Mouse (Mus musculus) right cerebral cortex, postnatal 10 days (tissue): ENCODE data around the gene Usp6nl.

ENCODE experiments used
- DNase-seq, 2 experiments: peaks; one replicate each; pipeline ENCODE4 v3.0.0; 2021; ENCODE audit warnings: low spot score in 2 of 2

Usp6nl gene

DNA sequence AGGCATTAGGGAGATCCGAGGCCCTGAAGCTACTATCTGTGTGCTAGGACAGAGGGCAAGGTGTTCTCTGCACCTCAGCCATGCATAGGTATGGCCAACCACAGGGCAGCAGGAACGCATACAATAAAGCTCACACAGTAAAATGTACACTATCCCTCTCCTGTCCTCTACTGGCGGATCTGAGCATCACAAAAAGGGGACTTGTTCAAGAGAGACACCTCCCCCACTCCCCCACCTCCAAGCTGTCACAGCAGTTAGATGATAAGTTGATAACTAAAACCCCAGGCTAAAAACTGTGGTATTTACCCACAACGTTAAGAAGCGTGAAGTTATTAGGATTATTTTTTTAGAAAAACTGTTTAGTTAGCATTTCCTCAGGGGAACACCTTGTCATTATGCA, 151.4 kb downstream of the Usp6nl start:
- DNase-seq = no peak

DNA sequence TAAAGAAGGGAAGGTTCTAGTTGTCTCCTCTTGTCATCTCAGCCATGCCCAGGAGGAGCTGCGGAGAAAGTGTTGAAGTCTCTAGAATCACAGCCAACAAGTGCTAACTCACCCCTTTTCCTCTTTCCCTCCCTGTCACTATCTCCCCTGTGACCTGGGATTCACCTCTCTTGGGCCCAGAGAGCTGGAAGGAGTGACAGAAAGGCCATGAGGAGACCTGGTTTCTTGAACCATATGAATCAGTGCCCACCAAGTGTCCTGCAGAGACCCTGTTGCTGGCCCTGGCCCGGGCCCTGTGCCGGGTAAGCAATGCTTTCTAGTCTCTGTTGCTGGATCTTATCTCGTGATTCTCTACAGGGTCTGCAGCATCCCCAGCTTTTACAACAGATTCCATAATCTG, 155.4 kb downstream of the Usp6nl start:
- DNase-seq = no peak

DNA sequence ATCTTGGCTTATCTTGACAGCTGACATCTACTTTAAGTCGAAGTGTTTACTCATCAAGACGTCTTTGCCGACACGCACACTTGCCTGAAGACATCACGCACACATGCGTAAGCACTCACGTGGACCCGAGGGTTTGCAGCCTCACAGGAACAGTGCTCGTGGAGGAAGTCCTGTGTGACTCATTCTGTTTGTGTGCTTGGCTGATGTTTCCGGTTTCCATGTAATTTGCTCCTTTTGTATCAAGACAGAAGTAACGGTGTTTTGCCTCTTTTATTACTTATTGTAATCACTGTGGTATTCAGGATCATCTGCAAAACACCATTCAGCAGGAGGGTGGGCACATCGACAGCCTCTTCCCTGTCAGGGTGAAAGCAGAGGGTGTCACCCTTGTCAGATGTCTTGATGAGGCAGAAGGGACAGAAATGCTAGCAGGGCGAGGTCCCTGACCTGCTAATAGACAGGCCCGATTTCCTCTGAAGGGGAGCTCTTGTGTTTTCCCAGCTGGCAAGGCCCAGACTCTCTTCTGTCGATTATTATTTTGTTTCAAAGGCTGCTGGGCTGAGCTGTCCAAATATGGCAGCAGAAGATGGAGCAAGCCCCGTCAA, 156.0 kb downstream of the Usp6nl start:
- no peak for DNase-seq

DNA sequence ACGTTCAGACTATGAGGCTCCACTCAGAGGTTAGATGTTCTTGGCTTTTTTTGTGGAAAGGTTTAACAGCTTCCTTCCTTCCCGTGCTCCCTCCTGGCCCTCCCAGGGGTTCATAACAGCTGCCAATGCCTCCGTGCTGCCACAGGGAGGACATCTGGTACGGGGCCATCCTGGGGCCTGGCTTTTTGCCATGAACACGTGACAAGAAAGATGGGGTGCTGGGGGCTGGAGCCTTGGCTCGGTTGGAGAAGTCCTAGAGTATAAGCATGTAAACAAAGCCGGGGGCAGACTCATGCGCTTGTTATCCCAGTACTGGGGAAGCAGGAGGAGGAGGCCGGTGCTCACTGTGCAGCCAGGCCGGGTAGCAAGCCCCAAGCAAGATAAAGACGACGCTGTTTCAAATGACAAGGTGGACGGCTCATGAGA, 156.5 kb downstream of the Usp6nl start:
- peak; percentile 54 to 58 for DNase-seq

DNA sequence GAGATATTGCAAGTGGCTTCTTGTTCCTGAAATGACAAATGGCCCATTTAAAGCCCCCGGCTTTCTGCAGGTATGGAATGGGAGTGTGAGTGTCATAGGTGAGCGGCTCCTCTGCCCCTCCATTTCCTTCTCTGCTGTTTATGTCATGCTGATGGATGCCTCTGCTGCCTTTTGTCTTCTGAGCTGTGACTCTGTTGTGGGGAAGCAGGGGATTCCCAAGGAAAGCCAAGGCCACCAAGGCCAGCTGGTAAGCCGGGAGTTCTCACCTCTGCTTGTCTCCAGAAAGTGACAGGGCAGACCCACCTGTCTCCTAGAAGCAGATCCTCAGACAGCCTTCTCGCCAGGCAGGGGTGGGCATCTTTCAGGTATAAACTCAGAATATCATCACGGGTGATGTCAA, 157.2 kb downstream of the Usp6nl start:
- DNase-seq = no peak

DNA sequence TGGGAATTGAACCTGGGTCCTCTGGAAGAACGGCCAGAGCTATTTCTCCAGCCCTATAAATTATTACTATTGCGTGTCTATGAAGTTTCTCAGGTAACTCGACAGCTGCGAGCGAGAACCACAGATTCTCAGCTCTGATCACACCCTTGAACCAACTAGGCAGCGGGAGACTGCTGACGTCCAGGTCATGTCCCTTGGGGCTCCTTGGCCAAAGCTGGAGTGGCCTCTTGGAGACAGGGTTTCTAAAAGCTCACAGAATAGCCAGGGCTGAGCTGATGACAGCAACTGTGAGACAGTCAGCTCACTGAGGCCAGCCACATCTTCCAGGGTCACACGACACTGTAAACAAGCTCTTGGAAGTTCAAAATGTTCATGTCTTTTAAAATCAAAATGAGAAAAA, 159.5 kb downstream of the Usp6nl start:
- no peak for DNase-seq

DNA sequence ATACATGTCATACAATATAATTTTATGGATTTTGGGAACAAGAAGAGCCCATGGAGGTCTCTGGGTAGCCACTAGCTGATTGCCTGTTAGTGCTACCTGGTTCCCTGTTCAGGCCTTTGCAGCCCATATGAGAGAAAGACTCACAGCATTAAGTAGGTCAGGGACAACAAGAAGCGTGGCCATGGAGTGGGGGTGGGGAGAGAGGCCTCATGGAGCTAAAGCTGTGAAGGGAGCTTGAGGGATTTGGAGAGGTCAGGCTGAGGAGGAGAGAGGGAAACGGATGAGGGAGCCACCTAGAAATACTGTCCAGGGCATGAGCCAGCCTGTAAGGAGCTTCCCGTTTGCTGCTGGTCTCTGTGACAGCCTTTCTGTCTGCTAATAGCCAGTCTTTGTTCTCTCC, 159.9 kb downstream of the Usp6nl start:
- no peak for DNase-seq

DNA sequence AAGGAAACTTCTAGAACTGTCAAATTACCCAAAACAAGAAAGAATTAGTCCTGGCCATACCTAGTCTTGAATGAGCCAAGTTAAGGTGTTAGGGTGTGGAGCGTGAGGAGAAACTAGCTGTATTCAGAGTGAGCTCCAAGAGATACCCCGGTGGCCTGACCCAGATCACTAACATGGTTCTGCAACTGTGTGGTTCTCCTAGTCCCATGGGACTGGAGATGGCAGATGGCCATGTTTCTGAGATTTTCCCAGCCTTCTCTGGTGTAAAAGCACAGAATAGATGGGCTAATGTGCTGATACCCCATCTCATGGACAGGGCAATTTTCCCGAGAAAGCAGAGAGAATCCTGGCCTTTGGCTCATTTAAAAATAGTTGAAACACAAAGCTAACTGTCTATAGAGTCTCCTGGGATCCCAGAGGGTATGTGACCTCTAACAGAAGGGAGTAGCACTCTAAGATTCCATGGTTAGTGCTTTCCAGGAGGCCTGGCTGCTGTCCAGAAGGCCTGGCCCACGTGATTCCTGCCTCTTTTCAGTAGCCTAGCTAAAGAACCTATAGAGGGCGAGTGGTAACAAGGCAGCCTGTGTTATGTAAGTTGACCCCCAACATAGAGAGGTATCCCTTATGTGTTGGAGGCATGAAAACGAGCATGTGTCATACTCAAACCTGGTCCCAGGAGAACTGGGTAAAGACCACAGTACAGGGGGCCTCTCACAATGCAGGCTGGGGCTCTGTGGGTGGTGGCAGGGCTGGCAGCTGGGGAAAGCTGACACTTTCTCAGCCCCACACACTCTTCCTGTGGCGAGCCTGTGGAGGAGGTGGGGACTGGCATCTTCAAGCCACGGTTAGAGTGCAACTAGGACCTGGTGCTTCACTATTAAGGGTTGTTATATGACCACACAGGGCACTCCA, 160.9 kb downstream of the Usp6nl start:
- no peak for DNase-seq

DNA sequence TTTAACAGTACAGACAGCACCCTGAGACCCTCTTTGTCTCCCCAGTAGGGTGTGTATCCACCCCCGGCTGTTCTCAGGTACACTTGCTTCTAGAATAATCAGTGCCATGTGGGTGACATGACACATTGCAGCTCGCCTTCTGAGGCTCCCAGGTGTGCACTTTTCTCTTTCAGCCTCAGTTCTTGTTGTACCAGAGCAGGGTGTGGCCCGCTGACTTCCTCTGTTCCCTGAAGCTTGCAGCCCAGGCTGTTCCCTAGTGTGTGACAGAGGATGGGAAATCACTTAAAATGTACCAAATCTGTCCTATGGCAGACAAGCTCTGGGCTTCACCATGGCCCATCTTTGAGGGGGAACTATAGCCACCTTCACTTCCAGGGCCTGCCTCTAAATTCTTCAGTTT, 161.7 kb downstream of the Usp6nl start:
- DNase-seq = no peak

DNA sequence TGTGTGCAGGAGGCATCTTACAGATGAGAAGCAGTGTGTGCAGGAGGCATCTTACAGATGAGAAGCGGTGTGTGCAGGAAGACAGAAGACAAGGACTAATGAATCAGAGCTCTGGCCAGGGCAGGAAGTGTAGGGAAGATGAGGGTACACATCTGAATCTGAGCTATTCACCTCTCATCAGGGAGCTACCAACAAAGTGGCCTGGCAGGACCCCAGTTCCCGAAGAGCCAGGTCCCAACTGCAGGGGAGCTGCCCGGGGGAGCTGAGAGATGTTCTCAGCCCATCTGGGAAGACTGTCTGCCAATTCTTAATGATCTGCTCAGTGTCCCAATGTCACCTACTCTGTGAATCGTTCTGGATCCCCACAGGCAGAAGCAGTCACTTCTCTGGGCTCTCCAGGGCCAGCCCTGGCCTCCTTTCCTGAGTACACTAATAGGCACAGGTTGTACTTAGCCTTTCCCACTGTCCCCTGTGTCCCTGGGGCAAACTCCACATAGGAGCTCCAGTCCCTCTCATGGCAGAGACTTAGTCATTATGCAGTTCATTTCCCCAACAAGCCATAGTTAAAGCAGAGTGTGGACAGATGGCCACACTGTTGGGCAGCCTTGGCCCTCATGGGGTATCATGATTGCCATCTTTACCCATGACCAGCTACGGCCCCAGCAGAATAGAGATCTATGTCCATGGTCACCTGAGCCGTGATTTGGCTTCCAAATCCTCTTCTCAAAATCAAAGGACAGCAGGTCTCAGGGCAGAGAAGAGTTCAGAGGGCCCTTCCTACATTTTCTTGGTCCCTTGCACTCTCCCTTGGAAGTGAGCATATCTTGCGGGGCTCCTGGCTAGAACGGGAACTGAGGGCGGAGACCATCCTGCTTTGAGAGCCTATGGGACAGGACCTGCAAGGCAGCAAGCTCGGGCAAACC, 165.4 kb downstream of the Usp6nl start:
- DNase-seq = no peak

DNA sequence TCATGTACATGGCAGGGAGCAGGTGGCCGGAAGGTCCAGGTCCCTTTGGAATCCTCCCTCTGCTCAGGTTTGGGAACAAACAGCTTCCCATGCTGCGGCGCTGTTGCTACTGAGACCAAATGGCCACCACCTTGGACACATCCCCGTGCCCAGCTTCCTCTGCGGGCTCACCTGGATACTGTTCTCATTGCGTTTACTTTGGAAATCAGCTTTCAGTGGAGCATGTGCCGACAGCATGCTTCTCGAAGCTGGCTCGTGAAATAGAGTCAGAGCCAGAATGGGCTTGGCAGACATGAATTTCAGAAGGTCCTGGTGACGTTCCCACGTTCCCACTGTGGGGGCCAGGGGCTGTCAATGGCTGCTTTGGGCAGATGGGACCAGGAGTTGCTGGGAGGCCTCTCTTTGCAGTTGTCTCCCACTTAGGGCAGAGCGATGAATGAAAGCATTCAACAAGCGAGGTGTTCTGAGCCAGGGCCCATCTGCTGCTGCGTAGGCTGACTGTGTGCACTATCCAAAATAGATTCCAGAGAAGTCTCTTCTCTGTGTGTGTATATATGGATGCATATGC, 166.1 kb downstream of the Usp6nl start:
- peak; percentile 44 to 60 for DNase-seq

DNA sequence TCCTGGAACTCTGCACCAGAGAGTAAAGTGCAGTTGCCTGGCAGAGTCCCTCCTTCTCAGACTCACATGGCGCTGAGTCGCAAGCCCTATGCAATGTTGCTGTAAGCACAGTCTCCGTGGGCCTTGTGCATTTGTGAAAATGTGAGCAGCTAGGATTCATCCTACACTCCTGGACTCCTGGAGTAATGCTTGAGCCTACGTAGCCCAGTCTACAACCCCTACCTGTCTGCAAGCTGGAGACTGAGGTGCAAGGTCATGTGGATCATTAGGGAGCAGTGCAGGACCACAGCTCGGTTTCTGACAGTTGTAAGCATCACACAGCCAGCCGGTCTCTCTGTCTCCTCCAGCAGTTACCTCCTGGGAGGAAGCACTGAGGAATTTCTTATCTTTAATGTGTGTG, 167.6 kb downstream of the Usp6nl start:
- no peak for DNase-seq

DNA sequence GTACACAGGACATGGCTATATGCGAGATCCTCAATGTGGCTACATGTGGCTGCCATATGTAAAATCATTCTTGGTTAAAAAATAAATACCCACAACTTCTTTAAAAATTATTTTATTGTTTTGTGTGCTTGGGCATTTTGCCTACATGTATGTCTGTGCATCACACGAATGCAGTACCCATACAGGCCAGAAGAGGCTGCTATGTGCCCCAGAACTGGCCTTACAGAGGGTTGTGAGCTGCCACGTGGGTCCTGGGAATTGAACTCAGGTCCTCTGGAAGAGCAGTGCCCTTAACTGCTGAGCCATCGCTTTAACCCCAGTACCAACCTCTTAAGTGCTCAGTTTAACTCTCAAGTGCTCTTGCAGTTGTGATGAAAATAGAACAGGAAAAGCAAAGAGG, 168.4 kb downstream of the Usp6nl start:
- no peak for DNase-seq

DNA sequence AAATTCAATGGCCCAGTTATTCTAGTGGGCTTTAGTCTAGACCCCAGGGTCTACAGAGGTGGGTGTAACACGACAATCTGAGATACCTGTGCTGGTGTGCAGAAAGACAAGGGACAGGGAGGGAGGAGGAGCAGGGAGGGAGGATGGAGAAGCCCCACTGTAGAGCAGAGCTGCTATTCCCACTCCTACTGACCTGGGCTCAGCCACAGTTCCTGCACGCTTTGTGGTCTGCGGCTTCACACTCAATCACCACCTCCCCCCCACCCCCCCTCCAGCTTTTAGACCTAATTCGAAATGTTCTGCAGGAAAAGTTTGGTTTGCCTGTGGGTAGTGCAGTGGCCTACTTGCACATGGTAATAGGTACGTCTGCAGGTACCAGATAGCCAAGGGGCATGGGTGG, 171.4 kb downstream of the Usp6nl start:
- DNase-seq = no peak
